Comparison of ENCODE assay signal across 21 mouse cellular contexts in the genomic region with DNA sequence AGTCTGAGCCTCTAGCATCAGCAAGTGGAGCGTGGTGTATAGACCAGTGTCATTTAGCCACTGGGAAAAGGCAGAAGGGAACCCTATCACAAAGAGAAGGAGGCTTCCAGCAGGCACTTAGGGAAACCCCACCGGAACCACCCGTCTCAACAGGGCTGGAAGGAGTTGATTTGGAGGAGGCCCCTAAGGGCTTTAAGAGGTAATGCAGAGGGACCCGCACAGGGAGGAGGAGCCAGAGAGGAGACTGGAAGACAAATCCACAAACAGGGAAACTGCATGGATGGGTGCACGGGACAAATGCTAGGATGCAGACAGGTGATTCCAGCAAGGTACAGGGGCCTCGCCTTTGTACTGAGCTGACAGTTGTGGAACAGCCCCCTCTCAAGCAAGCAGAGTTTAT.
DNase-seq lines count a peak whose midpoint lies in the region; ATAC-seq and TF ChIP-seq lines count a peak whose summit lies in the region.
"Had no signal": no experiment of that assay in that cellular context is flagged by ENCODE, and none has a peak within 500 bp of the region (broad histone marks: within the 10 kb centered on the region; RNA-seq: fewer than 3 reads in every experiment).

No protein-coding gene starts in this region.

- H3K4me2 ChIP-seq in hindbrain, embryonic 16.5 days (ENCODE audit: low read length): no peak overlapping the region
- no peak overlapping the region for H3K4me2 ChIP-seq in embryonic facial prominence, embryonic 14.5 days (ENCODE audit: low read depth, low read length)
- H3K4me2 ChIP-seq: embryonic facial prominence, embryonic 15.5 days; heart, embryonic 13.5 days; hindbrain, embryonic 13.5 days had no signal

- H3K9ac ChIP-seq in hindbrain, embryonic 16.5 days (ENCODE audit: low read depth, low read length): no peak overlapping the region
- H3K9ac ChIP-seq in embryonic facial prominence, embryonic 14.5 days (ENCODE audit: low read depth, low read length): no peak overlapping the region
- H3K9ac ChIP-seq: embryonic facial prominence, embryonic 15.5 days; heart, embryonic 13.5 days; hindbrain, embryonic 13.5 days had no signal

- peak overlapping the region; percentile 45; the same call in 1 of the 2 replicates for H3K27ac ChIP-seq in hindbrain, embryonic 10.5 days
- H3K27ac ChIP-seq in hindbrain, embryonic 16.5 days (ENCODE audit: low read depth, low read length): no peak overlapping the region
- H3K27ac ChIP-seq in layer of hippocampus, adult 2 months: no peak overlapping the region
- no peak overlapping the region for H3K27ac ChIP-seq in embryonic facial prominence, embryonic 14.5 days (replicated peaks; ENCODE audit: low read depth, low read length)
- H3K27ac ChIP-seq: embryonic facial prominence, embryonic 15.5 days; forebrain, embryonic 10.5 days; heart, embryonic 13.5 days; hindbrain, embryonic 13.5 days had no signal

- no peak overlapping the region for H3K4me3 ChIP-seq in hindbrain, embryonic 10.5 days
- H3K4me3 ChIP-seq in hindbrain, embryonic 16.5 days (ENCODE audit: low read length): no peak overlapping the region
- H3K4me3 ChIP-seq in layer of hippocampus, adult 2 months: no peak overlapping the region
- H3K4me3 ChIP-seq in embryonic facial prominence, embryonic 14.5 days (ENCODE audit: low read depth, low read length): no peak overlapping the region
- H3K4me3 ChIP-seq: embryonic facial prominence, embryonic 15.5 days; erythroblast, embryonic 14.5 days; forebrain, embryonic 10.5 days; heart, embryonic 13.5 days; hindbrain, embryonic 13.5 days had no signal

- peak; percentile 26 to 32 for DNase-seq in cerebellum, postnatal 10 days
- DNase-seq in cerebellum, postnatal 36 days: no peak
- no peak for DNase-seq in hindbrain, embryonic 10.5 days (ENCODE audit: low spot score)
- no peak for DNase-seq in layer of hippocampus, adult 2 months (ENCODE audit: low spot score in 2 of 2)
- DNase-seq in layer of hippocampus, postnatal 36 days: no peak
- DNase-seq in embryonic facial prominence, embryonic 14.5 days (ENCODE audit: low spot score): peak; percentile 14
- no peak for DNase-seq in spleen, adult 18-20 months
- DNase-seq: adrenal gland, adult 8-10 months; adrenal gland, postnatal 36 days; B cell, adult 2 months; cerebellum, adult 2 months; gastrocnemius, postnatal 10 days; heart, postnatal 36 days had no signal

- H3K4me1 ChIP-seq in hindbrain, embryonic 10.5 days (replicated peaks): peaks cover 8% of the 10 kb centered on the region; the same call in 1 of the 2 replicates
- peaks cover 2% of the 10 kb centered on the region; the same call in 1 of the 2 replicates for H3K4me1 ChIP-seq in hindbrain, embryonic 16.5 days (ENCODE audit: control insufficient read depth, insufficient read depth, low read depth, low read length)
- no peaks in the 10 kb centered on the region for H3K4me1 ChIP-seq in embryonic facial prominence, embryonic 14.5 days (ENCODE audit: control insufficient read depth, insufficient read depth, low read length)
- H3K4me1 ChIP-seq: heart, embryonic 13.5 days had no signal

- WGBS in hindbrain, embryonic 10.5 days: 57% methylated on average over 6 of the region's 6 CpGs
- WGBS in hindbrain, embryonic 16.5 days: 46% methylated on average over 6 of the region's 6 CpGs
- 40% methylated on average over 6 of the region's 6 CpGs for WGBS in embryonic facial prominence, embryonic 14.5 days

- ATAC-seq in hindbrain, embryonic 16.5 days: no peak
- ATAC-seq in embryonic facial prominence, embryonic 14.5 days (ENCODE audit: low read depth): no peak
- ATAC-seq: CD4-positive, CD25-positive, alpha-beta regulatory T cell, adult 4 months; forebrain, embryonic 14.5 days had no signal

- H3K27me3 ChIP-seq in hindbrain, embryonic 10.5 days (ENCODE audit: insufficient read depth, poor library complexity, severe bottlenecking): no peaks in the 10 kb centered on the region
- H3K27me3 ChIP-seq in hindbrain, embryonic 16.5 days (replicated peaks; ENCODE audit: control insufficient read depth, insufficient read depth, low read length): no peaks in the 10 kb centered on the region
- H3K27me3 ChIP-seq in embryonic facial prominence, embryonic 14.5 days (replicated peaks; ENCODE audit: control insufficient read depth, insufficient read depth, low read length): no peaks in the 10 kb centered on the region
- H3K27me3 ChIP-seq: embryonic facial prominence, embryonic 15.5 days; heart, embryonic 13.5 days; hindbrain, embryonic 13.5 days had no signal

- no peaks in the 10 kb centered on the region for H3K9me3 ChIP-seq in hindbrain, embryonic 10.5 days
- no peaks in the 10 kb centered on the region for H3K9me3 ChIP-seq in hindbrain, embryonic 16.5 days (ENCODE audit: control insufficient read depth, low read length)
- H3K9me3 ChIP-seq in embryonic facial prominence, embryonic 14.5 days (ENCODE audit: control insufficient read depth, low read length): no peaks in the 10 kb centered on the region
- H3K9me3 ChIP-seq: embryonic facial prominence, embryonic 15.5 days; forebrain, embryonic 10.5 days; heart, embryonic 13.5 days; hindbrain, embryonic 13.5 days had no signal

- no peaks in the 10 kb centered on the region for H3K36me3 ChIP-seq in hindbrain, embryonic 10.5 days
- H3K36me3 ChIP-seq in hindbrain, embryonic 16.5 days (ENCODE audit: control insufficient read depth, insufficient read depth, low read length): no peaks in the 10 kb centered on the region
- H3K36me3 ChIP-seq in embryonic facial prominence, embryonic 14.5 days (ENCODE audit: control insufficient read depth, insufficient read depth, low read length): no peaks in the 10 kb centered on the region
- H3K36me3 ChIP-seq: embryonic facial prominence, embryonic 15.5 days; forebrain, embryonic 10.5 days; heart, embryonic 13.5 days; hindbrain, embryonic 13.5 days had no signal

- peak; percentile 36 for TF ChIP-seq CTCF in layer of hippocampus, adult 2 months (conservative IDR thresholded peaks at IDR 0.05)

Comparison
In these comparisons a context has a peak if more than half of its experiments do, and no peak if none do; other contexts are left out.
1. DNase-seq: peak in cerebellum, postnatal 10 days (2 of 2) and embryonic facial prominence, embryonic 14.5 days (single experiment); none in cerebellum, postnatal 36 days (0 of 2), hindbrain, embryonic 10.5 days (single experiment), layer of hippocampus, adult 2 months (0 of 2), layer of hippocampus, postnatal 36 days (0 of 2) and spleen, adult 18-20 months (0 of 2).